Mouse (Mus musculus) liver, embryonic 14.5 days (tissue): ENCODE data around the gene Tmem151b.
A peak's percentile ranks its signal among the peaks of the same experiment; 100 is the strongest.

Experiments used
- CTCF ChIP-seq: IDR thresholded peaks from 2 replicates; pipeline ENCODE4 v1.5.1; 2016; ENCODE audit warnings: antibody characterized with exemption, low read depth, control low read depth
- EP300 ChIP-seq: IDR thresholded peaks from 2 replicates; pipeline ENCODE4 v1.6.1; 2016; ENCODE audit warnings: antibody characterized with exemption, low read depth

- peak; percentile 92 for TF ChIP-seq CTCF
- TF ChIP-seq EP300: peak; percentile 47; the same call in 1 of the 2 replicates
Observed at GRCm38 (mm10) chr17:45506700-45507189, 42.7 kb downstream of the Tmem151b start, which contains the start of gene Aars2.
